Mouse (Mus musculus) forebrain, embryonic 13.5 days (tissue): ENCODE data around the gene Zfp472. TPM values are rescaled to one million over a fixed set of nuclear protein-coding genes. Genes with fewer than 3 reads are reported as not detected.

Experiments used
- polyA plus RNA-seq: library from polyadenylated mRNA; unstranded; fragments of >200 nt; fragmentation: Nextera tagmentation; extraction: Ambion mirVana; gene quantifications from 2 replicates; pipeline ENCODE4 v1.2.1, GENCODE M21; 2015

Gene Zfp472
- polyA plus RNA-seq, 1 experiment from 2014 or later = 11.4 TPM

Other genes starting within 250 kb of the Zfp472 start
- gene Zfp871, start 177.5 kb upstream of the Zfp472 start, polyA plus RNA-seq = 42.7 and 53.4 TPM in 2 replicates
- gene Zfp811, start 155.9 kb upstream of the Zfp472 start, polyA plus RNA-seq = 38.7 and 42.4 TPM in 2 replicates
- gene Zfp799, start 135.6 kb upstream of the Zfp472 start, polyA plus RNA-seq = 19.0 and 19.2 TPM in 2 replicates
- gene Zfp870, start 74.2 kb upstream of the Zfp472 start, polyA plus RNA-seq = 6.1 and 7.8 TPM in 2 replicates
- not detected in 2 replicates for gene Cyp4f14, start 48.5 kb upstream of the Zfp472 start, polyA plus RNA-seq
- gene Cyp4f13, start 18.4 kb upstream of the Zfp472 start, polyA plus RNA-seq = 5.6 and 6.0 TPM in 2 replicates
- gene Zfp952, start 27.3 kb downstream of the Zfp472 start, polyA plus RNA-seq = 19.1 and 20.4 TPM in 2 replicates
- 24.6 and 27.5 TPM in 2 replicates for gene Zfp763, start 67.6 kb downstream of the Zfp472 start, polyA plus RNA-seq
- not detected in 2 replicates for gene 4921501E09Rik, start 102.2 kb downstream of the Zfp472 start, polyA plus RNA-seq
- 18.1 and 18.2 TPM in 2 replicates for gene Zfp563, start 123.5 kb downstream of the Zfp472 start, polyA plus RNA-seq
- gene Morc2b, start 173.9 kb downstream of the Zfp472 start, polyA plus RNA-seq = 0.04 and 0.16 TPM in 2 replicates
- 0.05 TPM in 1 of 2 replicates, not detected in the other for gene Olfr55, start 202.6 kb downstream of the Zfp472 start, polyA plus RNA-seq
- not detected in 2 replicates for gene Olfr239, start 225.5 kb downstream of the Zfp472 start, polyA plus RNA-seq